Mouse (Mus musculus): Measurements from ENCODE around the gene Tmem167b. TPM values are rescaled to one million over a fixed set of nuclear protein-coding genes. Genes with fewer than 3 reads are reported as not detected.
A peak's percentile ranks its signal among the peaks of the same experiment; 100 is the strongest.

Tmem167b gene
- total RNA-seq, 2 experiments from 2014 or later, result 38.3 to 40.4 TPM

DNA sequence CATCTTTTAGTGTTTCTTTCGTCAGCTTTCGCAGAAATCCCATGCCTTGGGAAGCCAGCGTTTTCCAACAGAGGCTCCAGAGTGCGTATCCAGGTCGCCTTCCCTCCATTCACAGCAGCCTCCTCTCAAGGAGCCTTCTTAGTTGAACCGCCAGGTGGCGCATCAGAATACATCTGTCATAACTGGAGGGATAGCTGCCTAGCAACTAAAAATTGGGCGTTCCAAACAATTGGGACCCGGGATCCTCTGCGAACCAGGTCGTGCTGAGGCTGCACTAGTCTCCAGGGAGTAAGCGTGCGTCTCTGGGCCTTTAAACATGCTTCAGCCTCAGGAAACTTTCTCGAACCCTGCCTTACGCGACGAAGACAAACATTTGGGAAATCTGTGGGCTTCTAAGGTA lies 25.0 kb downstream of the Tmem167b start:
- DNase-seq, result peak; percentile 87

DNA sequence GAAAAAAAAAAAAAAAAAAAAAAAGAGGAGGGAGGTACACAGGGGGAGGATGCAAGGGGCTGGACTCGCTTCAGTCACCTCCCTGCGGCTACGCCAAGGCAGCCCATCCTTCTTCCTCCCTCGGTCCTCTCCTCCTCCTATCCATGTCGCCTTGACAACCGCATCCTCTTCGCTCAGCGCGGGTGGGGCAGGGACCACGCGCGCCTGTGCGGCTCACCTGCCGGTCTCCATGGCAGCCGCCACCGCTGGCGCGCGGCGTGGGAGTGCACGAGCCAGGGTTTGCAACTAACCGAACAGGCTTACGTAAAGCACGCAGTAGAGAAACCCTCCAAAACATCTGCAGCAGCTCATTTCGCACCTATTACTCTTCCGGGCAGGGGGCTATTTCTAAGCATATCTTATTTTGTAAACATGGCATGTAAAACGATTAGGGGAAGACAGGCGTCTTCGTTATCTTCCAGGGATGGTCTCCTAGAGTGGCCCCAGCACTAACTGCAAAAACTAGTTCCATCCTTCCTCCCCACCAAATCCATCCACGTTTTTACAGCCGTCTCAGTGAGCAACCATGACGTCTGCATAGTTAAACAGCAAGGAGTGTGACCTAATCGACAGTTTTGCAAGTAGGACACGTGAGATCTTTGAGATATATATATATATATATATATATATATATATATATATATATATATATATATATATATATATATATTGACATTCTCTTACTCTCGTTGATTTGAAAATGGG lies 25.6 kb downstream of the Tmem167b start, which contains the start of gene 5330417C22Rik:
5330417C22Rik (minus strand) TSS at position 20 of the 744 bp plus-strand sequence.
- DNase-seq, result peak; percentile 37

- no peak for DNase-seq
Measured at GRCm38 (mm10) chr3:108535896-108536516, 26.3 kb downstream of the Tmem167b start.

GRCm38 (mm10) chr3:108533951-108534350 lies 28.3 kb downstream of the Tmem167b start, which contains the start of gene 1700013F07Rik:
Gene 1700013F07Rik (plus strand): TSS chr3:108534150.
- peak; percentile 17 for DNase-seq

DNA sequence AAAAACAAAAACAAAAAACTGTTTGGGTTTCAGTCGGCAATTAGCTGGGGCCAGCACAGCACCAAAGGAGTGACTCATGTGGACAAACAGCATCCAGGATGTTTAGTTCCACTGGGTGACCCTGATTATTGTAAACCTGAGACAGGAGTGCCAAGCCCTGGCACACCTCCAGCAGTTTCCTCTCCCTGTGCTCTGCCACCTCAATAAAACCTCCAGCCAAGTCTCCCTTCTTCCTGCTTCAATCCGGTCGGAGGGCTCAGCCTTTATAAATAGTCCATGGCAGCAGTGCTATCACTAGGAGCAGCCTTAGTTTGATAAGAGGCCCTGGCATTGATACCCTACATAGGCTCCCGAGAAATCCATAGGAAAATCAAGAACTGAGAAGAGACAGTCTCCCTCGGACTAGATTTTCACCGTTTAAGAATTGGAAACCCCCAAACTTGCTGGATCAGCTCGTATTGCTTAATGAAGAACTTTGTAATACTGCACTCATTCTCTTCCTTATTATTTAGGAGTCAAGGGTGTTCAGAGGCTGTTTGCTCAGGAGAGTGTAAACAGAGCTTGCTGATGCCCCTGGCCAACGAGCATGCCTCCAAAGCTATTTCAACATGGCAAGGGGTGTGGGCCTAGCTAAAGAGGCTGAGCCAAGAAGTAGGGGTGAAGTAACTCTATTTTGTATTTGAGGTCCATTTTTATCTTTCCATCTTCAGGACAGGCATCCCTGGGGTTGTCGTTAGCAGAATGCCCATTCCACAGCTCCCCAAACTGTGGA lies 29.0 kb downstream of the Tmem167b start:
- peak; percentile 68 for DNase-seq

DNA sequence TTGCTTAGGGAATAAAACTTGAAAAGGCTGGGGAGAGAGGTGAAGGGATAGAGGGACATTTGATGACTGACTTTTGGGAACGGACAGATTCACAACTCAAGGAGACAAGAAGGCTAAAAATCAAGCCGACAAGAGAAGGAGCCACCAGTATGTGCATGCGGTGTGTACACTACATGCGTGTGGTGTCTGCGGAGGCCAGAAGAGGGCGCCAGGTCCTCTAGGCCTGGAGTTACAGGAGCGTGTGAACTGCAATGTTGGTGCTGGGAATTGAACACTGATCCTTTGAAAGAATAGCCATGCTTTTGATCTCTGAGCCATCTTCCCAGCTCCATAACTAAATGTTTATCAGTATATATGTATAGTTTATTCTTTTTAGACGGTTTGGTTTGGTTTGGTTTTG lies 33.8 kb downstream of the Tmem167b start:
- DNase-seq, result no peak

GRCm38 (mm10) chr3:108523415-108523814 lies 38.9 kb downstream of the Tmem167b start:
- no peak for DNase-seq

- no peak for DNase-seq
Measured at GRCm38 (mm10) chr3:108518276-108518675, 44.0 kb downstream of the Tmem167b start.

- no peak for DNase-seq
Measured at GRCm38 (mm10) chr3:108513465-108513864, 48.8 kb downstream of the Tmem167b start.

DNA sequence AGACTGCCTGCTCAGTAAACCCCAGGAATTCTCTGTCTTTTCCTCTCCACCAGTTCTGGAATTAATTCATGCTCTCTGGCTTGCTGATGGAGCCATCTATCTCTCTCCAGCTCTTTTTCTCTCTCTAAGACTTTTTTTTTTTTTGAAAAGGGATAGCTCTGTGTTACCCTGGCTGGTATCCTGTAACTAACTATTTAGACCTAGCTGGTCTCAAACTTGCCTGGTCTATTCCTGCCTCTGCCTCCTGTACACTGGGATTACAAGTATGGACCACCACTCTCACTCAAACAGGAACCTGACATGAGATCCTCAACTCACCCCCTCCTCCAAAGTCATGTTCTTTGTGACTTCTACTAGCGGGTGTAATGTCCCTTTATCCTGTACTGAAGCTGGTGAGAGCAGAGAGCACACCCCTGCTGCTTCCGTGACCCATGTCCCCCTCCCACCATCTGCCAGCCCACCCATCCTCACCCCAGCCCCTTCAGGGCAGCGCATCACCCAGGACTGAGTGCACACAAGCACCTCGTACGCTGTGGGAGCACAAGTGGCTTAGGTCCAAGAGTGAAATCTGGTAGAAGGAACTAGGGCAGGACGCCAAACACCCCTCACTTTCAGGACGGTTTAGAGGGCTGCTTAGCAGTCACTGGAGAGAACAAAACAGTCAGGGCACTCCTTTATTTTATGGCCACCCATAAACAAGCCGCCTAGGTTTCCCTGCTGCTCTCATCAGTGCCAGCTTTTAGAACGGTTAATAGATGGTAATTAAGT lies 51.4 kb downstream of the Tmem167b start:
- no peak for DNase-seq

GRCm38 (mm10) chr3:108510156-108510555 lies 52.1 kb downstream of the Tmem167b start:
- DNase-seq, result no peak

GRCm38 (mm10) chr3:108508745-108509474 lies 53.4 kb downstream of the Tmem167b start:
- no peak for DNase-seq

Small RNA genes lying within 50 kb of the gene (microRNA-seq; reads per million reads assigned to microRNA genes)
- not detected for gene Gm22860

Other genes starting within 250 kb of the Tmem167b start
- not detected for gene Mybphl, start 197.6 kb downstream of the Tmem167b start, total RNA-seq (2021)
- gene Psrc1, start 178.6 kb downstream of the Tmem167b start, total RNA-seq (2021), result 1 to 10 TPM; 6.0 to 6.4 TPM
- 10 to 100 TPM; 11.1 to 12.1 TPM for gene Celsr2, start 146.9 kb downstream of the Tmem167b start, total RNA-seq (2021)
- gene Sars, start 117.3 kb downstream of the Tmem167b start, total RNA-seq (2021), result 100 to 1,000 TPM; 146 to 152 TPM
- under 1 TPM in 1 of 2 experiments, not detected in 1; 0.42 TPM for gene 1700013F07Rik, start 28.3 kb downstream of the Tmem167b start, total RNA-seq (2021)
- 1 to 10 TPM; 1.7 to 1.8 TPM for gene 5330417C22Rik, start 25.9 kb downstream of the Tmem167b start, total RNA-seq (2021)
- gene Taf13, start 9.2 kb upstream of the Tmem167b start, total RNA-seq (2021), result 10 to 100 TPM; 21.0 to 25.0 TPM
- 10 to 100 TPM; 10.2 to 11.0 TPM for gene Wdr47, start 28.8 kb upstream of the Tmem167b start, total RNA-seq (2021)
- gene Clcc1, start 91.4 kb upstream of the Tmem167b start, total RNA-seq (2021), result 10 to 100 TPM; 33.7 to 37.9 TPM
- gene Gpsm2, start 159.8 kb upstream of the Tmem167b start, total RNA-seq (2021), result 10 to 100 TPM; 12.7 to 13.1 TPM
- gene Aknad1, start 177.2 kb upstream of the Tmem167b start, total RNA-seq (2021), result under 1 TPM; 0.09 to 0.12 TPM

Data from adrenal gland, postnatal 10 days (tissue).